Mouse (Mus musculus): ENCODE measurements around the gene Cbr1.
A peak's percentile ranks its signal among the peaks of the same experiment; 100 is the strongest.

Gene Cbr1

GRCm38 (mm10) chr16:93605553-93605952 is at the start of gene Cbr1:
Gene Cbr1 (plus strand): TSS chr16:93605853.
- no peak for DNase-seq

GRCm38 (mm10) chr16:93557646-93558045 is 48.0 kb upstream of the Cbr1 start:
- no peak for DNase-seq

GRCm38 (mm10) chr16:93558499-93558898 is 47.2 kb upstream of the Cbr1 start:
- DNase-seq = no peak

DNA sequence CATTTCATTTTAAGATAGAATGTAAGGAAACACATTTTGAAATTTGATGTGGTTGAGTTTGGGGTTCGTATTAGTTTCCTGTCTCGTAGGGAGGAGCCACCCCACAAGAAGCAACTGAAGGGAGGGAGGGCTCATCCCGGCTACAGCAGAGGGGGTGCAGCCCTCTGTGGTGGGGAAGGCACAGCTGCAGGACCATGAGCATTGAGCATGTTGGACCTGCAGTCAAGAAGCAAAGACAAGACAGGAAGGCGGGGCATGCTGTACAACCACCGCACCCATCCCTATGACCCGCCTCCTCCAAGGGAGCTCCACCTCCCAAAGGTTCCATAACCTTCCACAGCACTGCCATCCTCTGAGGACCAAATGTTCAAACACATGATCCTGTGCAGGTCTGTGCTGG is 33.3 kb upstream of the Cbr1 start:
- no peak for DNase-seq

DNA sequence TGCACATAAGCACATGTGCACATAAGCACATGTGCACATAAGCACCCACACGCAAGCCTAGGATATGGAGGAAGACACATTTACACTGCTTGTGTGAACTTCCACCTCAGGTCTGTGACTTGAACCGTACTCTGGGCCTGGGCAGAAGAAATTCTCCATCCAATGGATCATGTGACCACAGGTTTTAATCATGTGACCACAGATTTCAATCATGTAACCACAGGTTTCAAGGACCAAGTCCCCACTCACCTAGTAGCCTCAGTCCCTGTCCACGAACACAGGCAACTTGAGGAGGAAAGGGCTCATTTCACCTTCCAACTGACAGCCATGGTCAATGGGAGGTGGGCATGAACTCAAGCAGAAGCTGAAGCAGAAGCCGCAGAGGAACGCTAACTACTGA is 32.2 kb upstream of the Cbr1 start:
- DNase-seq = no peak

DNA sequence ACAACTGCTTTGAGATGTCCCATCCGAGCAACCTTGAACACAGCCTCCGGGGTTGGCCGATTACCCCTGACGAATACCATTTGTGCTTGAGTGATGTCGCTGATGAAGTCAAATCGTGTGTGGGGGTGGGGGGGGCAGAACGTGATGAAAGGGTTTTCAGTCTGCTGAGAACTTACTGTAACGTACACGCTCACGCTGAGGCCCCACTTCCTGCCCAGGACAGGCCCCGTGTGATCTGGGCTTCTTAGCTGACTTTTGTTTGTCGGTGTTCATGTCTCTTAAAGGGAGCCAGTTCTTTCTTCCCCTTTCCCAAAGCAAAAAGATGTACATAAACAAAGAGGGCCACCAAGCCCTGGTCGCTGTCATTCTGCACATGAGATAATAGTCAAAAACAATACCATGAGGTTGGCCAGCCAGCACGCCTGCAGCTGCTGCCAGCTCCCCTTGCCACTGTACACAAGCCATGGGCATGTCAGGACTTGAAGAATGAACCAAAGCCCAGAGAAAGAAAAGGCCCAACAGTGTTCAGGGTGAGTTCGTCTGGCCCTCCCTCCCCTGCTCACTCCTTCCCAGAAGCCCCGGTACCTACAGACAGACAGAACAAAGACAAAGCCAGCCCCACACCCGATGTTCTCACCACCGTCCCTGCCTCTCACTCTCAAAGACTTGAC is 31.0 kb upstream of the Cbr1 start:
- DNase-seq = no peak

- DNase-seq = no peak
Observed at GRCm38 (mm10) chr16:93575574-93575973, 30.1 kb upstream of the Cbr1 start.

DNA sequence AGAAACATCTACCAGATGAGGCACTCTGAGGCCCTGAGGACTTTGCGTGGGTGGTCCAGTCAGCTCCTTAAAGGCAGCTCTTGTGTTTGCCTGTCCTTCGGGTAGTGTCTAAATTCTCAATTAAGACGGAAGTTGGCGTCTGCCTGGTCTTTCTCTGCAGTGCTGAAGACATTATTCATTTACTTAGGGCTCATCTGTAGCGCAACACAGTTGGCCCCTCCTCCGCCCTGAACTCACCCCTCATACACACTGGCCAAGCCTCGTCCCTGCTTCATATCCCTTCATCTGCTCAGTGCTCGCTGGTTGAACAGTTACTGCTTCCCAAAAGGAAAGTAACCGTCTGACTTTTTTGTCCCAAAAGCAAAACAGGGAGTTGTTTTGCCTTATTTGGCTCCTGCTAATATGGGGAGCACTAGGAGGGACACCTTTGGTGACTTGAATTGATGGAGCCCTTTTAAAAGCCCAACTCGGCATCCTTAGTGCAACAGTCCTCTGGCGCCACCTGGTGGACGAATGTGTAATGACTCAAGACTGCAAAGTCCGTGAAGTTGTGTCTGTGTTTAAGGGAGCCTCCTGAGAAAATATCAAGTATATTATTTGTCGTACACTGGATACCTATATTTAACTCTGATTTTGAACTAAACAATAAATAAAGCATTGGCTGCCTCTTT is 29.1 kb upstream of the Cbr1 start:
- DNase-seq = peak; percentile 62

GRCm38 (mm10) chr16:93578346-93579005 is 27.2 kb upstream of the Cbr1 start:
- no peak for DNase-seq

DNA sequence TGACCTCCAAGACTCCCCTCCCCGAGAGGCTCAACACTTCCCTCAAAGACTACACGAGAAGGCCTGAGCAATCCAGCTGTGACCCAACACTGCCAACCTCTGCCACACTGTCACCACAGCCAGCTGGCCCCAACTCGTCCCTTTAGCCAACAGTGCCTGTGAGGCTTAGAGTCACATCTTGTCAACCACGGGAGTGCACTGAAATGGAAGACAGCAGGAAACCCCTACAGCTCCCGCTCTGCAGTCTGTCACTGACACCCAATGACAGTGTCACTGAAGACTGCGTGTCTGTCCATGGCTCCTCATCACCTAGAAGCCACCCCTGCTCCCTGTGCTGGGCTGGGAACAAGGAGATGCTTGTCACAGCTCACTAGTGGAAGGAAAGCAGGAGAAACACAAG is 24.5 kb upstream of the Cbr1 start:
- no peak for DNase-seq

DNA sequence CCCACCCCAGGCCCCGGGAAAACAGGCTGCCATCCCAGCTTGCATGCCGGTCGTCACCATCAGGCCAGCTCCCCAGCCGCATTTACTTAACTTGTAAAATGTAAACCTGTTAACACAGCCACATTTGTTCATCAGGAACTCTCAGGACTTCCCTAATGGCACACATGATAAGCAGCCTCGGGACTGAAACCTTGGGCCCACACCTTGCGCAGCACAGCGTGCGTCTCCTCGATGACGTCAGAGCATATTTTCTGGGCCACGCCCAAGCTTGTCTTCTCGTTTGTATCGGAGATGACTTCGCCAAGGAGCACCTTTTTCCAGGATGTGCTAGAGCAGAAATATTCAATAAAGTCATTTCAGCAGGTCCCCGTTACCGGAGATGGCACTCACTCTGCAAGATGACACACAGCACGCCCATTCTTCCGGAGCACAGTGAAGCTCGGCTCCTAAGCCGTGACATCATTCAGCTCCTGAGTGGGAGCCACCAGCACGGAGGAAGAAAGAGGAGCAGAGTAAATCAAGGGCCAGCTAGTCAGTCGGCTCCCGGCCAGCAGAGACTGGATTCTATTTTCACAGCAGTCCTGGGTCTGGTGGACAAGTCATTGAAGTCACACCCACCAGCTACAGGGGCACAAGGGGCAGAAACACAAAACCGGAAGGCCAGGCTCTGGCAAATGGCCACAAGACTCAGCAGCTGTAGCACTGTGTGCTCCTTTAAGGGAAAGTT is 20.5 kb upstream of the Cbr1 start:
- no peak for DNase-seq

GRCm38 (mm10) chr16:93585703-93586205 is 19.9 kb upstream of the Cbr1 start:
- no peak for DNase-seq

- no peak for DNase-seq
Observed at GRCm38 (mm10) chr16:93586382-93586781, 19.3 kb upstream of the Cbr1 start.

- no peak for DNase-seq
Observed at GRCm38 (mm10) chr16:93588281-93588680, 17.4 kb upstream of the Cbr1 start.

GRCm38 (mm10) chr16:93590915-93591314 is 14.7 kb upstream of the Cbr1 start:
- DNase-seq = no peak

GRCm38 (mm10) chr16:93591450-93592430 is 13.9 kb upstream of the Cbr1 start:
- DNase-seq = no peak

DNA sequence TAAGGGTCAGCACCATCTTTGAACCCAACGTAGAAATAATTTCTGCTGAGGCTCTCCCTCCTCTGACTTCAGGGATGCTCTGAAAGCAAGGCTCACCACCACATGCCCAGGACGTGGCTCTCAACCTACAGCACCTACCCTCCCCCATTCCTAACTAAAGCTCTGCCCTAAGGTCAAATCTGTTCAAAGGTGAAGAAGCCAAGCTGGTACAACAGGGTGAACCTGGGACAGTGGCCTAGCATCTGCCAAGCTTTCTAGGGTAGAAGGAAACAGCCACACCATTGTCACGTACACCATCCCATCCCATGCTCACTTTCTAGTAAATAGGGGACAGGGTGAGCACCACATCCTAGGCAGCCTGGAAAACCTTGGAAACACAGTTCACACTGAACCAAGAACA is 12.9 kb upstream of the Cbr1 start:
- no peak for DNase-seq

GRCm38 (mm10) chr16:93593406-93593805 is 12.2 kb upstream of the Cbr1 start:
- DNase-seq = no peak

DNA sequence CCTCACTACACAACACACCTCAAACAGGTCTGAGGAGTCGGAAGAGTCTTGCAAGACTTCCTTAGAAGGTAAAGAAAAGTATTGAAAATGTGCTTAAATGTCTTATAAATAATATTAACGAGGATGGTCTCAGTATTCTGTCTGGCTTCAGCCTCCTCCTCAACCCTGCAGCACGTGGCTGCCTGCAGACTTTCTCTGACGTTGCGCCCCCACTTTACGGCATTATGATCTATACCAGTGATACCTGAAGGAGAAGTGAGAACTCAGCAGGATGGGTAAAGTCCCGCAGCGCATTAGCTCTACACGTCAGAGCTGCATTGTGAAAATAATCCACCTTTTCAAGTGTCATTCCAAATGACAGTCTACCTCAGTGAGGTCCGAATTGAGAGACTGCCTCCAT is 11.2 kb upstream of the Cbr1 start:
- no peak for DNase-seq

DNA sequence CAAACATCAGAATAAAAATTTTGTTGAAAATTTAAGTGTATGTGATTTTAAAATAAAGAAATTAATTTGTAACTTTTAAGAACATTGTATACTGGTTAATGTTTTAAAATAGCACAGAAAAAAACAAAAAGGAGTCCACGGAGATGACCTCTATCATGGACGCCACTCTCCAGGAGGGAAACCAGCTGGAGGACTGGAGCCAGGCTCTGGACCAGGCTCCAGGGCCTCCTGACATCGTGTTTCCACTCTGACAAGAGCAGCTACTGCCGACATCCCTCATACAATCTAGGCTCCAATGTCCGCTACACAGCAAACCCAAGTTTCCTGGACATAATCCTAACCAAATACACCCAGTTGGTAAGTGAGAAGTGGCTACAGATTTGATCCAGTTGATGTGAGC is 9.9 kb upstream of the Cbr1 start:
- DNase-seq = no peak

- no peak for DNase-seq
Observed at GRCm38 (mm10) chr16:93596807-93597206, 8.8 kb upstream of the Cbr1 start.

GRCm38 (mm10) chr16:93597551-93597950 is 8.1 kb upstream of the Cbr1 start:
- no peak for DNase-seq
